Mouse (Mus musculus): ENCODE measurements around the gene Serpinb5.
A peak's percentile ranks its signal among the peaks of the same experiment; 100 is the strongest.
"Not testable (repeated sequence)": the region's sequence is repeated elsewhere in the genome, so short reads cannot be mapped to it uniquely, and the experiment has no call there.

Serpinb5 gene

GRCm38 (mm10) chr1:106860847-106861246 lies at the start of gene Serpinb5:
TSS of gene Serpinb5 (plus strand) at chr1:106861173.
- DNase-seq (ENCODE audit: low read depth) = no peak

DNA sequence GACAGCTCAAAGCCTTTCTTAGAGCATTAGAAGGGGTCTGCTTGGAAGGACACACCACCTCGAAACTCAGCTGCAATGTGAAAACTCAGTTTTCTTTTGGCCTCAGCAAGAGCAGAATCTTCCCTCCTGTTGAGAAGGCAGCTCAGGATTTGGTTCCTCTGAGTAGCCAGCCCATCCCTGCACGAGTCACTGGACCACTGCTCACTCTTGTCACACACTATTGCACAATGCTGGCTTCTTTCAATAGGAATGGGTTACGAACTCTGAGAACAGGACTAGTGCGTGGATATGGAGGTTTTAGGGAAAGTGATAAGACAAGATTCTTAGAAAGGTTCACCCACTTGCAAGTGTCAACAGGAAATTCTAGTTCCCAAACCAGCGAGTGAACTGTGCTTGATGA lies 46.1 kb upstream of the Serpinb5 start:
- no peak for DNase-seq (ENCODE audit: low read depth)

DNA sequence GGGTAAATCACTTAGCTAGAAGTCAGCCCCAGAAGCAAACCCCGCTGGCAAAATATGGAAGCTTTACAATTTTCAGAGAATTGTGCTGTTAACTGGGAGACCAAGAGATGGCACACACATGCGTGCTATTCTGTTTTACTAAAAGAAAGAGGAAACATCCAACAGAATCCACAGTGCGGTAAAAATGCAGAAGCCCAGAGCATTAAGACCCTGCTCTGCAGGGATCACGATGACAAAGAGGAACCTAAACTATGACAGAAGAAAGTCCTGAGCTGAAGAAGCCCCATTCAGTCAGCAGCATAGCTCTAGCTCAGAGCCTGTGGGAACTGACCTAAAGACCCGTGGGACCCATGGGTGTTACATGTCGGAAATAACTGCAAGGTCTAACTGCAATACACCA lies 45.7 kb upstream of the Serpinb5 start:
- DNase-seq (ENCODE audit: low read depth) = no peak

GRCm38 (mm10) chr1:106816766-106817165 lies 44.2 kb upstream of the Serpinb5 start:
- DNase-seq (ENCODE audit: low read depth) = no peak

- DNase-seq (ENCODE audit: low read depth) = peak; percentile 33
Measured at GRCm38 (mm10) chr1:106818323-106818722, 42.6 kb upstream of the Serpinb5 start.

- peak; percentile 59 for DNase-seq (ENCODE audit: low read depth)
Measured at GRCm38 (mm10) chr1:106822297-106822696, 38.7 kb upstream of the Serpinb5 start.

DNA sequence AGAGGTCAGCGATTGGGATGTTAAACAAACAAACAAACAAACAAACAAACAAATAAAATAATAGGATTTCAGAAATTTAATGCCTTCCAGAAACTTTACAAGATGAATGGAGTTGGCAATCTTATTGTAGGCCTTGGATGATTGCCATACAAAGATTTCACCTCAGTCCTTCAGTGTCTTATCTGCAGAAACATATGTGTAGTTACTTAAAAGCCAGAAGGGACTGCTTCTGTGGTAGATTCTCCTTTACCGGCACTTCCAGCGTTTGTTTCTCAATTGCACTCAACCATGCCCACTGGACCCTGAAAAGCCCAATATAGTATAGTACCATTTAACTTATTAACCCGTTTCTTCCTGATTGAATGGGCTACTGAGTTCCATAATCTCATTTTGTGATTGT lies 32.2 kb upstream of the Serpinb5 start:
- DNase-seq (ENCODE audit: low read depth) = no peak

DNA sequence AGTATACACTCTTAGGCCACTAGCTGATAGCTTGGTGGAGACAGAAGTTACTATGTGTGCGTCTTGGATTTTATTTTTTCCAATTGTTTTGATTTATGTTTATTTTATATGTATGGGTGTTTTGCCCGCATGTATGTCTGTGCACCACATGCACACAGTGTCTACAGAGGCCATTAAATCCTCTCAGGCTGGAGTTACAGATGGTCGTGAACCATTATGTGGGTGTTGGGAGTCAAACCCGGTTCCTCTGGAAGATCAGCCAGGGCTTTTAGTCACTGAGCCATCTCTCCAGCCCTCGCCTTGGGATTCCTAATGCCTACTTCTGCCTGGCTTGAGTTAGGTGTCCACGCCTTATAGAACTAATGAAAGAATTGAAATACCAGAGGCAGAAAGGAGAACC lies 4.6 kb downstream of the Serpinb5 start:
- no peak for DNase-seq (ENCODE audit: low read depth)

GRCm38 (mm10) chr1:106866029-106866428 lies 5.1 kb downstream of the Serpinb5 start:
- no peak for DNase-seq (ENCODE audit: low read depth)

GRCm38 (mm10) chr1:106866768-106867167 lies 5.8 kb downstream of the Serpinb5 start:
- no peak for DNase-seq (ENCODE audit: low read depth)

- peak; percentile 73 for DNase-seq (ENCODE audit: low read depth)
Measured at GRCm38 (mm10) chr1:106869986-106870385, 9.0 kb downstream of the Serpinb5 start.

DNA sequence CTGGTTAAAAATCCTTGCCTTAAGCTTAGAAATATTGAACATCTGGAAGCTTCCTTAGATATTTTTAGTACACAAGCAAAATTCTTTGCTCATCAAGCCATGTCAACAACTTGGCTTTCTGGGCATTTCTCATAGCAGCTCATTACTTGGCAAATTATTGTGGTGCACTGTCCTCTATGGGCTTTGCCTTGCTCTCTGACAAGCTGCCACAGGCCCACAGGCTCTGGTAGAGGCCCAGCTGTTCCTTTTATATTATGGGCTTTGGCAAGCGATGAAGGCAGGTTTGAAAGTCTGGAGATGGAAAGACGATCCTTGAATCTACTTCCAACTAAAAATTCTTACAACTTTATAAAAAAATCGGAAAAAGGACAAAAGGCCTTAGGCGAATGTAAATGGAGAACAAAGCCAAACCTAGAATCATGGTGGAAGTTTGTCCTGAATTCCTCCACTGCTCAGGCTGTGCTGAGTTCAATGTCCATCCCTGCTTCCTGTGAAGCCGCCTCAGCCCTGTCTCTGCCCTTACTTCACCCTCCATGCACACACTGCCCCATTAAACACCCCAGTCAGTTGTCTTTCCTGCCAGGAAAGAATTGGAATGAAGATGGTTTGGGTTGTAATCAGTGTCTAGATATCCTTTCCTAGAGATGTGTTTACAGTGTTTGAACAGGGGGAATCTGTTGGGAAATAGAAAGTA lies 14.4 kb downstream of the Serpinb5 start:
- no peak for DNase-seq (ENCODE audit: low read depth)

DNA sequence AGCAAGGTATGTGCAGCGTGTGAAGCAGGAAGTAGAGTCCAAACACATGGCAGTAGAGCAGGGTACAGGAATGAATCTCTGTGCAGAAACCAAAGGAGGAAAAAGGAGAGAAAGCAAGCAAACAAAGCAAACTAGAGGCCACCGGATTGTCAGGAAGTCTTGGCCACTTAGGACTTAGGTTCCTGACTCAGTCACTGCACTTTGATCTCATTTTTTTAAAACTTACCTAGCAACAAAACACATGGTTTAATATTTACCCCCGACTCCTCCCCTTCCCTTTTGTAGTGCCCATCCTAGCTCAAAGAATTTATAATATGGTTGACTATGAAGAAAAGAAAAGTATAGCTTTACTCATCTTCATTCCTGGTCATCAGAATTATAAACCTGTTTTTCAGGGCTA lies 15.2 kb downstream of the Serpinb5 start:
- no peak for DNase-seq (ENCODE audit: low read depth)

DNA sequence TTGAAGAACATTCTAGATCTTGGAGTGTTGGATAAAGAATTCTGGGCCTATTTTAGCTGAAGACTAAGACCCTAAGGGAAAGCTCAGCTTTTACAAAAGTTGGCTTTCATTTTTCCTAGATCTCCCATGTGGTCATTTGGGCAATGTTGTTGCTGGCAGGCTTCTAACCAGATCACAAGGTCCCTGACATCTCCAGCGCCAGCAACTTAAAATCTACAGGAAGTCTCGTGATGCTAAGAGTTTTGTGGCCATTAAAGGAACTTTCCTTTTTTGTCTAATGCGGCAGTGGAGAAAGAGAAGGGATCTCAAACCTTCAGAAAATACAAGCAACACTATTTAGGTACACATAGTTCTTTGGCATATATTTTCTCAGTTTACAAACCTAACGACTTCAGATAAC lies 21.8 kb downstream of the Serpinb5 start:
- DNase-seq (ENCODE audit: low read depth) = no peak

GRCm38 (mm10) chr1:106883369-106883768 lies 22.4 kb downstream of the Serpinb5 start:
- DNase-seq (ENCODE audit: low read depth) = peak; percentile 34

DNA sequence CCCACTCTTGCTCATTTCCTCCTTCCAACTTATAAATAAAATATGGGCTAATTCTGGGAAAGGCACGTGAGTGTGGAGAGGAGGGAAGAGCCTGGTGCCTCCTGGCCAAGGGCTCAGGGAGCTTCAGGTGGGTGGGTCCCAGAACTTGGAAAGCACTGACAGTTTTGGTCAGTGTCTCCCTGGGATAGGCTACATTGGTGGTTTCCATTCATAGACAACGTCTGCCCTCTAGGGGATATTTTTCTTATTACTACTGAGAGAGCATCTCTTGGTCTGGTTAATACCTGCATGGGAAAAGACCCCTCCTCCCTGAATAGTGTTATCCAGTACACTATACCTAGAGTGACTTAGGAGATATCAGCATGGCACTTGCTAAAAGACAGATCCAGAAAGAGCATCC lies 22.8 kb downstream of the Serpinb5 start:
- DNase-seq (ENCODE audit: low read depth) = peak; percentile 40

DNA sequence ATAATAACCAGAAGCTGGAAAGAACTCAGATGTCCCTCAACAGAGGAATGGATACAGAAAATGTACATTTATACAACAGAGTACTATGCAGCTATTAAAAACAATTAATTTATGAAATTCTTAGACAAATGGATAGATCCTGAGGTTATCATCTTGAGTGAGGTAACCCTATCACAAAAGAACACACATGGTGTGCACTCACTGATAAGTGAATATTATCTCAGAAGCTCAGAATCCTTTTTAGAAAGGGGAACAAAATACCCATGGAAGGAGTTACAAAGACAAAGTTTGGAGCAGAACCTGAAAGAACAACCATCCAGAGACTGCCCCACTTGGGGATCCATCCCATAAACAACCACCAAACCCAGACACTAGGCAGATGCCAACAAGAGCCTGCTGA lies 34.2 kb downstream of the Serpinb5 start:
- not testable (repeated sequence) for DNase-seq (ENCODE audit: low read depth)

- no peak for DNase-seq (ENCODE audit: low read depth)
Measured at GRCm38 (mm10) chr1:106901406-106901805, 40.4 kb downstream of the Serpinb5 start.

GRCm38 (mm10) chr1:106931954-106932353 lies 71.0 kb downstream of the Serpinb5 start:
- no peak for DNase-seq (ENCODE audit: low read depth)
